Mouse (Mus musculus) brain, embryonic 14.5 days (tissue): ENCODE data around the gene Tubd1. TPM values are rescaled to one million over a fixed set of nuclear protein-coding genes. Genes with fewer than 3 reads are reported as not detected.
A peak's percentile ranks its signal among the peaks of the same experiment; 100 is the strongest.
"Not testable (repeated sequence)": the region's sequence is repeated elsewhere in the genome, so short reads cannot be mapped to it uniquely, and the experiment has no call there.

Experiments
- DNase-seq: peaks from one replicate; pipeline ENCODE4 v3.0.0-alpha.2; 2011; ENCODE audit warnings: low read depth
- CTCF ChIP-seq: fragments of 200-500 bp; IDR thresholded peaks from 2 replicates; pipeline ENCODE4 v1.5.1; 2012; ENCODE audit warnings: inconsistent platforms, mild to moderate bottlenecking, moderate library complexity, borderline replicate concordance; ENCODE audit not compliant: insufficient read depth, insufficient read length; ENCODE audit errors: extremely low read depth
- POLR2A ChIP-seq: fragments of 200-500 bp; IDR thresholded peaks from 2 replicates; pipeline ENCODE4 v1.6.1; 2012; ENCODE audit warnings: mild to moderate bottlenecking, inconsistent platforms, borderline replicate concordance; ENCODE audit not compliant: poor library complexity, insufficient read depth, insufficient read length, severe bottlenecking; ENCODE audit errors: extremely low read depth
- polyA plus RNA-seq: library from polyadenylated mRNA; depleted of rRNA; stranded (reverse); fragments of >200 nt; gene quantifications from 2 replicates; pipeline ENCODE4 v1.2.3, GENCODE M21; 2012; rRNA removed

The Tubd1 gene
- polyA plus RNA-seq, result 4.4 and 6.6 TPM in 2 replicates

GRCm38 (mm10) chr11:86544639-86545299 is at the start of gene Tubd1, which contains the start of gene Rps6kb1:
Tubd1 (plus strand) TSS chr11:86544991.
Rps6kb1 (minus strand) TSS chr11:86544805.
- DNase-seq, result peak; percentile 100
- TF ChIP-seq CTCF (no peak), POLR2A (peak; percentile 88; the same call in 1 of the 2 replicates)

GRCm38 (mm10) chr11:86497356-86497755 is 47.4 kb upstream of the Tubd1 start:
- no peak for DNase-seq
- TF ChIP-seq POLR2A (no peak), CTCF (no peak)

GRCm38 (mm10) chr11:86497908-86498307 is 46.9 kb upstream of the Tubd1 start:
- DNase-seq, result peak; percentile 1
- TF ChIP-seq CTCF, result peak; percentile 12; the same call in 1 of the 2 replicates
- no peak for TF ChIP-seq POLR2A

- no peak for DNase-seq
- no peak for TF ChIP-seq CTCF
- TF ChIP-seq POLR2A, result no peak
Observed at GRCm38 (mm10) chr11:86500795-86501194, 44.0 kb upstream of the Tubd1 start.

GRCm38 (mm10) chr11:86503121-86503520 is 41.7 kb upstream of the Tubd1 start:
- TF ChIP-seq CTCF (no peak), POLR2A (no peak)
- DNase-seq, result no peak

GRCm38 (mm10) chr11:86507334-86507733 is 37.5 kb upstream of the Tubd1 start:
- DNase-seq, result no peak
- TF ChIP-seq CTCF, result no peak
- TF ChIP-seq POLR2A, result no peak

- DNase-seq, result no peak
Observed at GRCm38 (mm10) chr11:86507991-86508390, 36.8 kb upstream of the Tubd1 start.

GRCm38 (mm10) chr11:86516620-86517019 is 28.2 kb upstream of the Tubd1 start:
- no peak for TF ChIP-seq POLR2A
- TF ChIP-seq CTCF, result no peak
- DNase-seq, result no peak

More at GRCm38 (mm10) chr11:86507991-86508390, 36.8 kb upstream of the Tubd1 start:
- TF ChIP-seq CTCF, result no peak
- no peak for TF ChIP-seq POLR2A

- DNase-seq, result no peak
- no peak for TF ChIP-seq POLR2A
- no peak for TF ChIP-seq CTCF
Observed at GRCm38 (mm10) chr11:86517229-86517628, 27.6 kb upstream of the Tubd1 start.

GRCm38 (mm10) chr11:86519751-86520150 is 25.0 kb upstream of the Tubd1 start:
- DNase-seq, result no peak
- TF ChIP-seq POLR2A (no peak), CTCF (no peak)

GRCm38 (mm10) chr11:86527528-86527927 is 17.3 kb upstream of the Tubd1 start:
- TF ChIP-seq POLR2A (no peak), CTCF (no peak)
- no peak for DNase-seq

- TF ChIP-seq POLR2A (no peak), CTCF (peak; percentile 57; the same call in 1 of the 2 replicates)
- peak; percentile 22 for DNase-seq
Observed at GRCm38 (mm10) chr11:86532834-86533233, 12.0 kb upstream of the Tubd1 start.

GRCm38 (mm10) chr11:86533302-86533701 is 11.5 kb upstream of the Tubd1 start:
- DNase-seq, result not testable (repeated sequence)
